Mouse (Mus musculus) ES-E14 (cell line): Measurements from ENCODE around the gene Efs.

Source experiments
- CHD2 ChIP-seq: IDR thresholded peaks from 2 replicates; pipeline ENCODE4 v1.6.1; 2014; ENCODE audit warnings: mild to moderate bottlenecking, low read depth, low read length, inconsistent platforms
- HCFC1 ChIP-seq: IDR thresholded peaks from 2 replicates; pipeline ENCODE4 v1.6.1; 2012; ENCODE audit warnings: low read length, inconsistent platforms, borderline replicate concordance; ENCODE audit not compliant: insufficient read depth
- MAFK ChIP-seq: IDR thresholded peaks from 2 replicates; pipeline ENCODE4 v1.6.1; 2014; ENCODE audit warnings: mild to moderate bottlenecking, low read depth, low read length, inconsistent platforms; ENCODE audit not compliant: insufficient read depth
- ZC3H11A ChIP-seq: IDR thresholded peaks from 2 replicates; pipeline ENCODE4 v1.6.1; 2012; ENCODE audit warnings: low read depth, mild to moderate bottlenecking, inconsistent platforms, low read length, borderline replicate concordance
- ZNF384 ChIP-seq: IDR thresholded peaks from 2 replicates; pipeline ENCODE4 v1.6.1; 2012; ENCODE audit warnings: low read depth, low read length, inconsistent platforms

GRCm38 (mm10) chr14:54944939-54945338 is 19.0 kb upstream of the Efs start:
- no peak for TF ChIP-seq HCFC1
- no peak for TF ChIP-seq MAFK
- no peak for TF ChIP-seq ZNF384
- no peak for TF ChIP-seq CHD2
- TF ChIP-seq ZC3H11A: no peak
